Mouse (Mus musculus) lung, postnatal 0 days (tissue): ENCODE results near the gene Wwc1. TPM values are rescaled to one million over a fixed set of nuclear protein-coding genes. Genes with fewer than 3 reads are reported as not detected.

ENCODE experiments used
- ATAC-seq: fragments of 200-750 bp; cut with Nextera tagmentation; 2 replicates; pipeline ENCODE4 v1.8.0; 2017; ENCODE audit warnings: moderate library complexity
- DNase-seq: peaks from one replicate; pipeline ENCODE4 v3.0.0-alpha.2; 2016; ENCODE audit warnings: low spot score
- H3K27ac ChIP-seq: fragments of 300-500 bp; sonication (generic); 2 replicates; pipeline ENCODE4 v1.5.1; 2014; ENCODE audit warnings: antibody characterized with exemption, mild to moderate bottlenecking, low read length, mixed read lengths
- H3K27me3 ChIP-seq: fragments of 300-500 bp; sonication (generic); replicated peaks from 2 replicates; pipeline ENCODE4 v1.6.1; 2014; ENCODE audit warnings: low read length, mixed read lengths; ENCODE audit not compliant: insufficient read depth
- H3K36me3 ChIP-seq: fragments of 300-500 bp; sonication (generic); 2 replicates; pipeline ENCODE4 v1.6.1; 2014; ENCODE audit warnings: low read length, mixed read lengths; ENCODE audit not compliant: insufficient read depth
- H3K4me1 ChIP-seq: fragments of 300-500 bp; sonication (generic); 2 replicates; pipeline ENCODE4 v1.6.1; 2014; ENCODE audit warnings: antibody characterized with exemption, low read depth, low read length, mixed read lengths; ENCODE audit not compliant: insufficient read depth
- H3K4me2 ChIP-seq: fragments of 300-500 bp; sonication (generic); replicated peaks from 2 replicates; pipeline ENCODE4 v1.6.1; 2014; ENCODE audit warnings: low read depth, mild to moderate bottlenecking, low read length, moderate library complexity, mixed read lengths
- H3K4me3 ChIP-seq: fragments of 300-500 bp; sonication (generic); 2 replicates; pipeline ENCODE4 v1.5.1; 2014; ENCODE audit warnings: low read depth, low read length
- H3K9ac ChIP-seq: fragments of 300-500 bp; sonication (generic); replicated peaks from 2 replicates; pipeline ENCODE4 v1.6.1; 2014; ENCODE audit warnings: low read depth, mild to moderate bottlenecking
- H3K9me3 ChIP-seq: fragments of 300-500 bp; sonication (generic); 2 replicates; pipeline ENCODE4 v1.6.1; 2016; ENCODE audit warnings: low read length, mixed read lengths
- CTCF ChIP-seq: IDR thresholded peaks from 2 replicates; pipeline ENCODE4 v1.5.1; 2016; ENCODE audit warnings: antibody characterized with exemption, mild to moderate bottlenecking
- EP300 ChIP-seq: IDR thresholded peaks from 2 replicates; pipeline ENCODE4 v1.6.1; 2016; ENCODE audit warnings: antibody characterized with exemption, mild to moderate bottlenecking, control low read depth
- WGBS: fragments of 180-500 bp; shearing (Covaris S2); extraction: QIAGEN DNeasy Blood & Tissue Kit; methylation state at CpG from one replicate; pipeline ENCODE4 v1.1.7; 2014; 5-methylcytosine and 5-hydroxymethylcytosine counted together
- polyA plus RNA-seq: library from polyadenylated mRNA; unstranded; fragments of >200 nt; fragmentation: Nextera tagmentation; extraction: Ambion mirVana; gene quantifications from 2 replicates; pipeline ENCODE4 v1.2.1, GENCODE M21; 2015

The Wwc1 gene
- polyA plus RNA-seq, 1 experiment from 2014 or later: 22.1 TPM

DNA sequence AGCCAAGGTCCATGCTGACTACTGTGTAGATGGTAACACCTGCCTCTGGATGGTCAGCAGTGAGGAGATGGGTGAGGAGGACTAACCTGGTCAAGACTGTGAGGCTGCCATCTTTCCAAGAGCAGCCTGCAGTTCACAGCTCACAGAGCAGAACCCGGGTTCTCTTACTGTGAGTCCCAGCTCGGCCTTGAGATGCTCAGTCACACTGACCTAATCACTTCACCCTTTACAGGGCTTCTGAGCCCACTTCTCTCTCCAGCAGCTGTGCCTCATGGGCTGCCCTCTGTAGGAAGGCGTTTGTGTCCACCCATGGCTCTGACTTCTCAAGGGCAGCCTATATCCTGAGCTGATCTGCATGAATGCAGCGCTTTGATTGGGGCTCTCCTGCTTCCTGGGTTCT lies 27.1 kb downstream of the Wwc1 start:
- Histone ChIP-seq H3K36me3 (no peaks in the 10 kb centered on the region), H3K4me3 (no peak overlapping the region), H3K4me2 (no peak overlapping the region), H3K9me3 (no peaks in the 10 kb centered on the region), H3K9ac (no peak overlapping the region), H3K27ac (0 out of 2 replicates have a peak overlapping the region, but pooled peaks have one; percentile 20), H3K4me1 (no peaks in the 10 kb centered on the region; the same call in none of the 2 replicates), H3K27me3 (no peaks in the 10 kb centered on the region)
- TF ChIP-seq CTCF: no peak
- TF ChIP-seq EP300: no peak
- ATAC-seq (no peak), DNase-seq (no peak)
- 86% methylated on average over 4 of the region's 4 CpGs for WGBS

DNA sequence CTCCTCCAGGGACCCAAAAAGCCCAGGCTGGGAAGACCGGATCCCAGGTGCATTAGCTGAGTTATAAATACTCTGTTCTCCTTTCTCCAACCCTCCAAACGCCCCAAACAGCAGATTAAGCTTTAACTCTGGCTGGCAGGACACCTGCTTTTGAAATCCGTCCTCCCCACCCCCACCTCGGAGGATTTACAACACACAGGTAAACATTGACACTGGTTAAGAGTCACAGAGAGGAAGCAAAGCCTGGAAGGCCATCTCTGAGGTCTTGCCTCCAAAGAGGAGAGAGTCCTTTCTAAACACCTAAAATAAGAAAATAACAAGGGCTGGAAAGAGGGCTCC lies 28.6 kb downstream of the Wwc1 start:
- H3K4me1 ChIP-seq: peaks cover 4% of the 10 kb centered on the region
- H3K36me3 ChIP-seq: no peaks in the 10 kb centered on the region
- no peaks in the 10 kb centered on the region for H3K9me3 ChIP-seq
- H3K9ac ChIP-seq: no peak overlapping the region
- 38% methylated on average over 4 of the region's 4 CpGs for WGBS
- ATAC-seq (peak; percentile 25), DNase-seq (peak; percentile 59)
- no peaks in the 10 kb centered on the region for H3K27me3 ChIP-seq
- peak overlapping the region; percentile 8; the same call in 1 of the 2 replicates for H3K4me2 ChIP-seq
- peak overlapping the region; percentile 88 for H3K27ac ChIP-seq
- H3K4me3 ChIP-seq: no peak overlapping the region
- TF ChIP-seq EP300: no peak
- no peak for TF ChIP-seq CTCF

DNA sequence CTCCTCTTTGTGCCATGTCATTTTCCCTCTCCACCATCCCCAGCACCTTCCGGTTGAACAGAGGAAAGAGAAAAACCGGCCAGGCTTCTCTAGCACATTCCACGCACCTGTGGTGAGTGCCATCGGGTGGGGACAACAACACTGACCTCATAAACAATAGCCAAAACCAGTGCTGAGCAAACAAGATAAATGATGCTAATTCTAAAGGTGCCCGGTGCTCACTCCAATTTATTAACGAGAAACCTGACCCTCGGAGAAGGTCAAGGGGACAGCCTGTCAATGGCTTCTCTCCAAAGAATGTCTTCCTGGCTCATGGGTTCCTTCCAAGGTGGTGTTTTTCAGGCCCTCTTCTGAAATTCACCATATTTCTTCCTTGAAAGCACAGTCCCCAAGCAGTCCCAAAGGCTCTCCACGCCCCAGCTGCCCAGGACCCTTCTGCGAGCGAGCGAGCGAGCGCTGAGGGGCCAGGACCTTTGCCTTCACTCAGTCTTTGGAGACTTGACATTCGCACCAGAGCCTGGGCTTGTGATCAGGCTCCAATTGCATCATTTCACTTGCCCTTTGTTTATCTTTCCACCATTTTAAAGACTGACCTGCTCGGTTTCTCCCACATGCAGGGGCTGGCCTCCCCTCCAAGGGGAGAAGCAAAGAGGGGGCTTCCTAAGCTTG lies 29.1 kb downstream of the Wwc1 start:
- peaks cover 4% of the 10 kb centered on the region for H3K4me1 ChIP-seq
- no peaks in the 10 kb centered on the region for H3K27me3 ChIP-seq
- H3K4me3 ChIP-seq: no peak overlapping the region
- TF ChIP-seq EP300 (no peak), CTCF (no peak)
- H3K27ac ChIP-seq: peak overlapping the region; percentile 88
- H3K9me3 ChIP-seq: no peaks in the 10 kb centered on the region
- peak overlapping the region; percentile 8; the same call in 1 of the 2 replicates for H3K4me2 ChIP-seq
- ATAC-seq (peak; percentile 13; the same call in 1 of the 2 replicates), DNase-seq (peak; percentile 54)
- no peak overlapping the region for H3K9ac ChIP-seq
- 52% methylated on average over 15 of the region's 15 CpGs for WGBS
- H3K36me3 ChIP-seq: no peaks in the 10 kb centered on the region

DNA sequence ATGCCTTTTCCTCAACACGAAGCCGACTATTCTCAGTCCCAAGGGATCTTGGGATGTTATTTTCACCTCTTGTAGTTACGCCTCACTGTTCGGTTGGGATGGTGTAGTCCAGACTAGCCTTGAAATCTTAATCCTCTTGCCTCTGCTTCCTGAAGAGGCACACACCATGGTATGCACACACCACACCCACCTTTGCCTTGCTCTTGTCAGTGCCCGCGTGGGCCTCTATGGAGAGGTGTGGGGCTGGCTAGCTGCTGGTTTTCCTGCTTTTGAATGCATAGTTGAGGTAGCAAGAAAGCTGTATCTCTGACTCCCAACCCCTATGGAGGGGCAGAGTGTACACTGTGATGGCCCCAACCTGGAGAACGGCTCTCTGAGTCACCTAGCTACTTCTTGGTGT lies 29.9 kb downstream of the Wwc1 start:
- H3K9ac ChIP-seq: no peak overlapping the region
- H3K36me3 ChIP-seq: no peaks in the 10 kb centered on the region
- H3K4me2 ChIP-seq: 0 out of 2 replicates have a peak overlapping the region, but pooled peaks have one; percentile 14
- peak; percentile 63 for DNase-seq
- 53% methylated on average over 7 of the region's 7 CpGs for WGBS
- TF ChIP-seq CTCF: no peak
- no peak; the same call in 1 of the 2 replicates for TF ChIP-seq EP300
- peak; percentile 55 for ATAC-seq
- peak overlapping the region; percentile 88 for H3K27ac ChIP-seq
- peaks cover 4% of the 10 kb centered on the region for H3K4me1 ChIP-seq
- no peaks in the 10 kb centered on the region for H3K9me3 ChIP-seq
- no peak overlapping the region for H3K4me3 ChIP-seq
- H3K27me3 ChIP-seq: no peaks in the 10 kb centered on the region

GRCm38 (mm10) chr11:35950011-35950410 lies 30.3 kb downstream of the Wwc1 start:
- H3K4me3 ChIP-seq: no peak overlapping the region
- no peaks in the 10 kb centered on the region for H3K9me3 ChIP-seq
- peak; percentile 44 for DNase-seq
- 49% methylated on average over 3 of the region's 3 CpGs for WGBS
- no peaks in the 10 kb centered on the region for H3K36me3 ChIP-seq
- ATAC-seq: no peak
- no peak overlapping the region for H3K4me2 ChIP-seq
- TF ChIP-seq EP300: no peak
- no peak for TF ChIP-seq CTCF
- no peaks in the 10 kb centered on the region for H3K27me3 ChIP-seq
- H3K4me1 ChIP-seq: peaks cover 4% of the 10 kb centered on the region
- H3K9ac ChIP-seq: no peak overlapping the region
- H3K27ac ChIP-seq: peak overlapping the region; percentile 88

- TF ChIP-seq CTCF (no peak), EP300 (peak; percentile 100)
- DNase-seq (peak; percentile 91), ATAC-seq (peak; percentile 84)
- Histone ChIP-seq H3K4me1 (peaks cover 4% of the 10 kb centered on the region), H3K9me3 (no peaks in the 10 kb centered on the region), H3K27ac (peak overlapping the region; percentile 55), H3K9ac (no peak overlapping the region), H3K4me2 (no peak overlapping the region), H3K36me3 (no peaks in the 10 kb centered on the region), H3K27me3 (no peaks in the 10 kb centered on the region), H3K4me3 (no peak overlapping the region)
- 27% methylated on average over 6 of the region's 6 CpGs for WGBS
These were observed 31.9 kb downstream of the Wwc1 start for GRCm38 (mm10) chr11:35948457-35948881.
